Mouse (Mus musculus): ENCODE data around the gene Slc4a8.
A peak's percentile ranks its signal among the peaks of the same experiment; 100 is the strongest.

DNA sequence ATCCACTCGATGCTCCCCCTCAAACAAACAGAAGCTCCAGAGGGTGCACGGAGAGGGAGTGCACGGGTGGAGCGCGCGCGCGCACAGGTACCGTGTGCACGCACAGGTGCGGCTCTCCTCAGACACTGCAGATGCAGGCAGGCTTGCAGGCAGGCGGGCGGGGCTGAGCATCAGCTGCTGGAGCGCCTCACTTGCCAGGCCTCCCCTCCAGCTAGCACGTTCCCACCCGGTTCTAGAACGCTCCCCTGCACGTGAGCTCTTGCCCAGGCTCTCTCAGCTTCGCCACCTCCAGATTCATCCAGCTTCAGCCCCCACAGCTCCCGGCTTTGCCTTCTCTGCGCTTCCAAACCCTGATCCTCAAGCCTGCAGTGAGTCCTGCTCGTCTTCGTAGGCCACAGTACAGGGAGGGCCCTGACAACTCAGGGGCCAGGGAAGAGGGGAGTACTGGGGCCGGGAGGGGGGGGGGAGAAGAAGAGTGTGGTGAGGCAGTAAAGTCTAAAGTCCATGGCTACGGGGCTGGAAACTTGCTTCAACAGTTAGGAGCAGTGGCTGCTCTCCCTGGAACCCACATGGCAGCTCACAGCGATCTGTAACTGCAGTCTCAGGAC, 63.8 kb downstream of the Slc4a8 start:
- TF ChIP-seq TCF12 (IDR thresholded peaks at IDR 0.05; ENCODE audit: insufficient read depth, poor library complexity, severe bottlenecking) = no peak
- TF ChIP-seq REST (IDR thresholded peaks at IDR 0.05; ENCODE audit: insufficient read depth, insufficient read length) = no peak
- TF ChIP-seq USF1 (IDR thresholded peaks at IDR 0.05; ENCODE audit: low read depth) = no peak
- peak in 1 of 3 experiments; percentile 8 for TF ChIP-seq MYOG (IDR thresholded peaks at IDR 0.05; ENCODE audit: control insufficient read depth in 1 of 3, insufficient read depth in 1 of 3, insufficient read length in 2 of 3, low read depth in 2 of 3)
- no peak for TF ChIP-seq E2F4 (IDR thresholded peaks at IDR 0.05; ENCODE audit: insufficient read depth)
- no peak for TF ChIP-seq MYOD1 (IDR thresholded peaks at IDR 0.05; ENCODE audit: control insufficient read depth in 1 of 3, insufficient read length in 2 of 3, low read depth in 2 of 3)
- TF ChIP-seq MAX (IDR thresholded peaks at IDR 0.05; ENCODE audit: low read depth) = no peak
- no peak for TF ChIP-seq POLR2A (IDR thresholded peaks at IDR 0.05; ENCODE audit: insufficient read length, low read depth)
- TF ChIP-seq CEBPB (IDR thresholded peaks at IDR 0.05; ENCODE audit: insufficient read depth, poor library complexity, severe bottlenecking) = no peak
- no peak for TF ChIP-seq POLR2AphosphoS2 (IDR thresholded peaks at IDR 0.05; ENCODE audit: insufficient read length, low read depth)
- TF ChIP-seq TCF3 (IDR thresholded peaks at IDR 0.05; ENCODE audit: insufficient read length, low read depth) = no peak
- TF ChIP-seq SRF (IDR thresholded peaks at IDR 0.05; ENCODE audit: control insufficient read depth, insufficient read length, low read depth) = no peak
